ENCODE assay signal across 13 mouse cellular contexts in the genomic region with DNA sequence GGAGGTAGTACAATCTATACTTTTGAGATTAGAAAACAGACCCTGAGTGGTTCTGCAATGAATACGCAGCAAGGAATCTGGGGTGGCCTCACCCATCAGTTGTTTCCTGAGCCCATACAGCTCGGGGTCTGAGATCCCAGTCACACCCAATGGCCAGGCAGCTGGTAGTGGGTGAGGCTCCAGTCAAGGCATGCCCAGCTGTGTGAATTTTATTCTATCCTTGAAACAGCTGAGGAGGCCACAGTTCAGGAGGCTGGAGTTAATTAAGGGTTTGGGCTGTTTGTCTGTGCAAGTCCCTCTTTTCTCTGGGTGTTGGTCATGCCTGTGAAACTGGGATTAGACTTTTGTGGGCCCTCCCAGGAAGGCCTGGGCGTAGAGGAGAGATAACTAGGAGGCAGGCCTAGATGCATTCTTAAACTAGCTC. TPM values are rescaled to one million over a fixed set of nuclear protein-coding genes. Genes with fewer than 3 reads are reported as not detected.
A peak's percentile ranks its signal among the peaks of the same experiment; 100 is the strongest.
DNase-seq lines count a peak whose midpoint lies in the region; ATAC-seq and TF ChIP-seq lines count a peak whose summit lies in the region.
"Had no signal": no experiment of that assay in that cellular context is flagged by ENCODE, and none has a peak within 500 bp of the region (broad histone marks: within the 10 kb centered on the region; RNA-seq: fewer than 3 reads in every experiment).

No protein-coding gene starts in this region.

- H3K4me3 ChIP-seq in hindbrain, postnatal 0 days (ENCODE audit: low read length), result no peak overlapping the region
- no peak overlapping the region for H3K4me3 ChIP-seq in hindbrain, embryonic 12.5 days
- H3K4me3 ChIP-seq in hindbrain, embryonic 14.5 days (replicated peaks; ENCODE audit: low read length), result no peak overlapping the region
- H3K4me3 ChIP-seq: layer of hippocampus, adult 2 months had no signal

- no peaks in the 10 kb centered on the region for H3K36me3 ChIP-seq in hindbrain, postnatal 0 days (ENCODE audit: insufficient read depth, low read length)
- no peaks in the 10 kb centered on the region for H3K36me3 ChIP-seq in hindbrain, embryonic 12.5 days
- H3K36me3 ChIP-seq in hindbrain, embryonic 14.5 days (replicated peaks; ENCODE audit: control insufficient read depth, insufficient read depth), result no peaks in the 10 kb centered on the region

- H3K27ac ChIP-seq in hindbrain, postnatal 0 days, result no peak overlapping the region
- H3K27ac ChIP-seq in hindbrain, embryonic 12.5 days, result no peak overlapping the region
- H3K27ac ChIP-seq in hindbrain, embryonic 14.5 days, result no peak overlapping the region
- H3K27ac ChIP-seq: layer of hippocampus, adult 2 months had no signal

- H3K9ac ChIP-seq in hindbrain, postnatal 0 days (replicated peaks; ENCODE audit: low read length), result 0 out of 2 replicates have a peak overlapping the region, but pooled peaks have one; percentile 9
- no peak overlapping the region for H3K9ac ChIP-seq in hindbrain, embryonic 12.5 days
- H3K9ac ChIP-seq in hindbrain, embryonic 14.5 days, result no peak overlapping the region

- H3K4me1 ChIP-seq in hindbrain, postnatal 0 days (ENCODE audit: insufficient read depth, low read length), result no peaks in the 10 kb centered on the region
- no peaks in the 10 kb centered on the region for H3K4me1 ChIP-seq in hindbrain, embryonic 12.5 days
- H3K4me1 ChIP-seq in hindbrain, embryonic 14.5 days (replicated peaks; ENCODE audit: control insufficient read depth, insufficient read depth, low read length), result no peaks in the 10 kb centered on the region

- DNase-seq in hindbrain, postnatal 0 days (ENCODE audit: low spot score), result no peak
- peak; percentile 85 for DNase-seq in c-Kit-positive CD71-positive TER-119-positive erythroid progenitor cells, embryonic 14.5 days (ENCODE audit: low spot score)
- peak; percentile 85 for DNase-seq in liver
- peak; percentile 48 to 72 for DNase-seq in spleen, postnatal 36 days (ENCODE audit: low spot score in 2 of 2)
- no peak for DNase-seq in hindbrain, embryonic 14.5 days (ENCODE audit: low spot score)
- DNase-seq in kidney, adult 18-20 months, result no peak
- DNase-seq: adrenal gland, adult 2 months; cerebellum, postnatal 10 days; lung, postnatal 4 days had no signal

- no peak for ATAC-seq in hindbrain, postnatal 0 days
- no peak for ATAC-seq in hindbrain, embryonic 12.5 days (ENCODE audit: low FRiP score)
- no peak for ATAC-seq in activated CD4-positive, CD25-positive, alpha-beta regulatory T cell, adult 4 months
- ATAC-seq in hindbrain, embryonic 14.5 days (ENCODE audit: low FRiP score), result no peak

- H3K9me3 ChIP-seq in hindbrain, postnatal 0 days (ENCODE audit: low read length), result no peaks in the 10 kb centered on the region
- H3K9me3 ChIP-seq in hindbrain, embryonic 12.5 days (replicated peaks), result no peaks in the 10 kb centered on the region
- H3K9me3 ChIP-seq in hindbrain, embryonic 14.5 days (ENCODE audit: control insufficient read depth, low read length), result no peaks in the 10 kb centered on the region

- no peak overlapping the region for H3K4me2 ChIP-seq in hindbrain, postnatal 0 days (ENCODE audit: low read depth, low read length)
- H3K4me2 ChIP-seq in hindbrain, embryonic 12.5 days (replicated peaks), result no peak overlapping the region
- no peak overlapping the region for H3K4me2 ChIP-seq in hindbrain, embryonic 14.5 days (replicated peaks)

- H3K27me3 ChIP-seq in hindbrain, postnatal 0 days (ENCODE audit: insufficient read depth, low read length), result no peaks in the 10 kb centered on the region
- no peaks in the 10 kb centered on the region for H3K27me3 ChIP-seq in hindbrain, embryonic 12.5 days
- H3K27me3 ChIP-seq in hindbrain, embryonic 14.5 days (ENCODE audit: control insufficient read depth, insufficient read depth, low read length), result no peaks in the 10 kb centered on the region
- H3K27me3 ChIP-seq: CH12.LX had no signal

- 88% methylated on average over 3 of the region's 3 CpGs for WGBS in hindbrain, postnatal 0 days
- WGBS in hindbrain, embryonic 12.5 days, result 79% methylated on average over 3 of the region's 3 CpGs
- 89% methylated on average over 3 of the region's 3 CpGs for WGBS in hindbrain, embryonic 14.5 days

- TF ChIP-seq CTCF in hindbrain, postnatal 0 days (IDR thresholded peaks at IDR 0.05; ENCODE audit: low read depth), result no peak

RNA-seq across cellular contexts. Expression of a gene that starts 33.4 kb away (rescaled TPM):
- 4.0 and 6.8 TPM in 2 replicates for total RNA-seq in hindbrain, postnatal 0 days (2014; rRNA removed)
- polyA plus RNA-seq in hindbrain, postnatal 0 days (2015; fragmentation: Nextera tagmentation; extraction: Ambion mirVana), result 5.3 and 6.4 TPM in 2 replicates
- polyA plus RNA-seq in hindbrain, embryonic 12.5 days (2016; fragmentation: Nextera tagmentation; extraction: Ambion mirVana), result 2.2 and 2.3 TPM in 2 replicates
- not detected for polyA plus RNA-seq in activated CD4-positive, CD25-positive, alpha-beta regulatory T cell, adult 4 months (2017; shearing (Covaris generic))
- polyA plus RNA-seq in hindbrain, embryonic 14.5 days (2014; fragmentation: Nextera tagmentation; extraction: Ambion mirVana), result 3.3 and 3.5 TPM in 2 replicates

RNA-seq across cellular contexts. Expression of a gene that starts 44.7 kb away (rescaled TPM):
- total RNA-seq in hindbrain, postnatal 0 days (2014; rRNA removed), result 86.7 and 93.2 TPM in 2 replicates
- polyA plus RNA-seq in hindbrain, postnatal 0 days (2015; fragmentation: Nextera tagmentation; extraction: Ambion mirVana), result 79.2 and 80.4 TPM in 2 replicates
- polyA plus RNA-seq in hindbrain, embryonic 12.5 days (2016; fragmentation: Nextera tagmentation; extraction: Ambion mirVana), result 68.2 and 75.6 TPM in 2 replicates
- polyA plus RNA-seq in activated CD4-positive, CD25-positive, alpha-beta regulatory T cell, adult 4 months (2017; shearing (Covaris generic)), result 1 to 10 TPM; 4.4 to 6.9 TPM
- 99.2 and 114 TPM in 2 replicates for polyA plus RNA-seq in hindbrain, embryonic 14.5 days (2014; fragmentation: Nextera tagmentation; extraction: Ambion mirVana)

Comparison
In these comparisons a context has a peak if more than half of its experiments do, and no peak if none do; other contexts are left out.
1. DNase-seq: peak in c-Kit-positive CD71-positive TER-119-positive erythroid progenitor cells, embryonic 14.5 days (single experiment), liver (single experiment) and spleen, postnatal 36 days (2 of 2); none in hindbrain, postnatal 0 days (single experiment), hindbrain, embryonic 14.5 days (single experiment) and kidney, adult 18-20 months (single experiment).